Mouse (Mus musculus): ENCODE results near the gene 1810010D01Rik. TPM values are rescaled to one million over a fixed set of nuclear protein-coding genes. Genes with fewer than 3 reads are reported as not detected.

Gene 1810010D01Rik
- total RNA-seq (2021) (not detected), polyA plus RNA-seq (2012; rRNA removed) (0.37 TPM in 1 of 2 replicates, not detected in the other)
- long read RNA-seq, result 0 reads

- no peak within 1 kb of the TSS for H3K4me3 ChIP-seq
- WGBS, result 90% methylated on average over 4 of the region's 4 CpGs
- no peak for DNase-seq
- H3K27me3 ChIP-seq (ENCODE audit: control insufficient read depth, insufficient read depth, low read length), result no peaks in the 10 kb centered on the region
- no peak within 1 kb of the TSS; the same call in 1 of the 2 replicates for H3K27ac ChIP-seq
- no peaks in the 10 kb centered on the region for H3K36me3 ChIP-seq (ENCODE audit: control insufficient read depth, insufficient read depth, low read length)
- intact Hi-C loops (cut with DNase I), result no loop called here
- H3K79me2 ChIP-seq (replicated peaks; ENCODE audit: control insufficient read depth, insufficient read depth, low read length), result no peaks in the 10 kb centered on the region
- H3K4me1 ChIP-seq (ENCODE audit: control insufficient read depth, insufficient read depth, low read length), result peaks cover 8% of the 10 kb centered on the region
- no peak within 1 kb of the TSS for H3K9ac ChIP-seq (ENCODE audit: low read depth, low read length)
- TF ChIP-seq EP300 (IDR thresholded peaks at IDR 0.05; ENCODE audit: insufficient read depth, low read depth, low read length) (no peak), POLR2A (IDR thresholded peaks at IDR 0.05; ENCODE audit: insufficient read depth, low read depth, low read length) (no peak), CTCF (IDR thresholded peaks at IDR 0.05) (no peak)
Measured at GRCm38 (mm10) chr7:145208006-145208405, at the start of gene 1810010D01Rik. TSS of gene 1810010D01Rik (minus strand) at chr7:145208119.

- Histone ChIP-seq H3K9ac (ENCODE audit: low read depth, low read length) (no peak overlapping the region), H3K79me2 (replicated peaks; ENCODE audit: control insufficient read depth, insufficient read depth, low read length) (no peaks in the 10 kb centered on the region), H3K36me3 (ENCODE audit: control insufficient read depth, insufficient read depth, low read length) (no peaks in the 10 kb centered on the region), H3K4me3 (no peak overlapping the region), H3K4me1 (ENCODE audit: control insufficient read depth, insufficient read depth, low read length) (no peaks in the 10 kb centered on the region), H3K27ac (no peak overlapping the region), H3K27me3 (ENCODE audit: control insufficient read depth, insufficient read depth, low read length) (no peaks in the 10 kb centered on the region)
- 100% methylated on average over 1 of the region's 1 CpGs for WGBS
- intact Hi-C loops (cut with DNase I), result no loop called here
- no peak for TF ChIP-seq EP300 (IDR thresholded peaks at IDR 0.05; ENCODE audit: insufficient read depth, low read depth, low read length)
- no peak for TF ChIP-seq CTCF (IDR thresholded peaks at IDR 0.05)
- TF ChIP-seq POLR2A (IDR thresholded peaks at IDR 0.05; ENCODE audit: insufficient read depth, low read depth, low read length), result no peak
- no peak for DNase-seq
Measured at GRCm38 (mm10) chr7:145256092-145256491, 48.2 kb upstream of the 1810010D01Rik start.

GRCm38 (mm10) chr7:145253986-145254630, 46.2 kb upstream of the 1810010D01Rik start:
- Histone ChIP-seq H3K27me3 (ENCODE audit: control insufficient read depth, insufficient read depth, low read length) (no peaks in the 10 kb centered on the region), H3K9ac (ENCODE audit: low read depth, low read length) (no peak overlapping the region), H3K36me3 (ENCODE audit: control insufficient read depth, insufficient read depth, low read length) (no peaks in the 10 kb centered on the region), H3K27ac (no peak overlapping the region), H3K4me3 (no peak overlapping the region), H3K79me2 (replicated peaks; ENCODE audit: control insufficient read depth, insufficient read depth, low read length) (no peaks in the 10 kb centered on the region), H3K4me1 (ENCODE audit: control insufficient read depth, insufficient read depth, low read length) (no peaks in the 10 kb centered on the region)
- no peak for DNase-seq
- intact Hi-C loops (cut with DNase I), result loop anchor here (2.0 kb wide), 1 partner anchor 29 kb away; no protein-coding TSS in a partner anchor
- TF ChIP-seq POLR2A (IDR thresholded peaks at IDR 0.05; ENCODE audit: insufficient read depth, low read depth, low read length), result no peak
- no peak for TF ChIP-seq EP300 (IDR thresholded peaks at IDR 0.05; ENCODE audit: insufficient read depth, low read depth, low read length)
- no peak for TF ChIP-seq CTCF (IDR thresholded peaks at IDR 0.05)
- WGBS, result 54% methylated on average over 3 of the region's 3 CpGs

- Histone ChIP-seq H3K27me3 (ENCODE audit: control insufficient read depth, insufficient read depth, low read length) (no peaks in the 10 kb centered on the region), H3K36me3 (ENCODE audit: control insufficient read depth, insufficient read depth, low read length) (no peaks in the 10 kb centered on the region), H3K79me2 (replicated peaks; ENCODE audit: control insufficient read depth, insufficient read depth, low read length) (no peaks in the 10 kb centered on the region), H3K4me3 (no peak overlapping the region), H3K4me1 (ENCODE audit: control insufficient read depth, insufficient read depth, low read length) (no peaks in the 10 kb centered on the region), H3K27ac (no peak overlapping the region), H3K9ac (ENCODE audit: low read depth, low read length) (no peak overlapping the region)
- intact Hi-C loops (cut with DNase I), result loop anchor here (2.0 kb wide), 1 partner anchor 30 kb away; no protein-coding TSS in a partner anchor
- 33% methylated on average over 8 of the region's 8 CpGs for WGBS
- TF ChIP-seq POLR2A (IDR thresholded peaks at IDR 0.05; ENCODE audit: insufficient read depth, low read depth, low read length) (no peak), CTCF (IDR thresholded peaks at IDR 0.05) (peak; percentile 96), EP300 (IDR thresholded peaks at IDR 0.05; ENCODE audit: insufficient read depth, low read depth, low read length) (peak; percentile 80; the same call in 1 of the 2 replicates)
- DNase-seq, result peak; percentile 78 to 87
Measured at GRCm38 (mm10) chr7:145252715-145253476, 45.0 kb upstream of the 1810010D01Rik start.

GRCm38 (mm10) chr7:145250225-145250624, 42.3 kb upstream of the 1810010D01Rik start:
- no peak for DNase-seq
- no peak overlapping the region for H3K4me3 ChIP-seq
- intact Hi-C loops (cut with DNase I), result no loop called here
- WGBS, result 78% methylated on average over 9 of the region's 9 CpGs
- TF ChIP-seq POLR2A (IDR thresholded peaks at IDR 0.05; ENCODE audit: insufficient read depth, low read depth, low read length) (no peak), CTCF (IDR thresholded peaks at IDR 0.05) (no peak), EP300 (IDR thresholded peaks at IDR 0.05; ENCODE audit: insufficient read depth, low read depth, low read length) (no peak)
- H3K36me3 ChIP-seq (ENCODE audit: control insufficient read depth, insufficient read depth, low read length), result no peaks in the 10 kb centered on the region
- no peak overlapping the region for H3K27ac ChIP-seq
- no peak overlapping the region for H3K9ac ChIP-seq (ENCODE audit: low read depth, low read length)
- H3K4me1 ChIP-seq (ENCODE audit: control insufficient read depth, insufficient read depth, low read length), result no peaks in the 10 kb centered on the region
- no peaks in the 10 kb centered on the region for H3K79me2 ChIP-seq (replicated peaks; ENCODE audit: control insufficient read depth, insufficient read depth, low read length)
- H3K27me3 ChIP-seq (ENCODE audit: control insufficient read depth, insufficient read depth, low read length), result no peaks in the 10 kb centered on the region

- DNase-seq, result no peak
- H3K79me2 ChIP-seq (replicated peaks; ENCODE audit: control insufficient read depth, insufficient read depth, low read length), result no peaks in the 10 kb centered on the region
- no peak overlapping the region for H3K4me3 ChIP-seq
- no peak for TF ChIP-seq EP300 (IDR thresholded peaks at IDR 0.05; ENCODE audit: insufficient read depth, low read depth, low read length)
- TF ChIP-seq POLR2A (IDR thresholded peaks at IDR 0.05; ENCODE audit: insufficient read depth, low read depth, low read length), result no peak
- no peak for TF ChIP-seq CTCF (IDR thresholded peaks at IDR 0.05)
- intact Hi-C loops (cut with DNase I), result no loop called here
- WGBS, result 86% methylated on average over 2 of the region's 2 CpGs
- H3K4me1 ChIP-seq (ENCODE audit: control insufficient read depth, insufficient read depth, low read length), result no peaks in the 10 kb centered on the region
- no peak overlapping the region for H3K9ac ChIP-seq (ENCODE audit: low read depth, low read length)
- H3K27me3 ChIP-seq (ENCODE audit: control insufficient read depth, insufficient read depth, low read length), result no peaks in the 10 kb centered on the region
- H3K27ac ChIP-seq, result no peak overlapping the region
- no peaks in the 10 kb centered on the region for H3K36me3 ChIP-seq (ENCODE audit: control insufficient read depth, insufficient read depth, low read length)
Measured at GRCm38 (mm10) chr7:145248911-145249310, 41.0 kb upstream of the 1810010D01Rik start.

Data from heart, adult 2 months (tissue).